Mouse (Mus musculus) liver, postnatal 0 days (tissue): ENCODE measurements around the gene B630019K06Rik.

Source experiments
- CTCF ChIP-seq: sonication (generic); IDR thresholded peaks from 2 replicates; pipeline ENCODE4 v1.5.1; 2016; ENCODE audit warnings: antibody characterized with exemption, low read depth
- EP300 ChIP-seq: IDR thresholded peaks from 2 replicates; pipeline ENCODE4 v1.6.1; 2016; ENCODE audit warnings: antibody characterized with exemption, low read depth, mild to moderate bottlenecking

- TF ChIP-seq CTCF (no peak), EP300 (no peak)
Observed at GRCm38 (mm10) chrX:8843694-8844093, 48.5 kb upstream of the B630019K06Rik start, which contains the start of gene Gm6592.
